21 mouse cellular contexts compared by ENCODE assay signal in the genomic region with DNA sequence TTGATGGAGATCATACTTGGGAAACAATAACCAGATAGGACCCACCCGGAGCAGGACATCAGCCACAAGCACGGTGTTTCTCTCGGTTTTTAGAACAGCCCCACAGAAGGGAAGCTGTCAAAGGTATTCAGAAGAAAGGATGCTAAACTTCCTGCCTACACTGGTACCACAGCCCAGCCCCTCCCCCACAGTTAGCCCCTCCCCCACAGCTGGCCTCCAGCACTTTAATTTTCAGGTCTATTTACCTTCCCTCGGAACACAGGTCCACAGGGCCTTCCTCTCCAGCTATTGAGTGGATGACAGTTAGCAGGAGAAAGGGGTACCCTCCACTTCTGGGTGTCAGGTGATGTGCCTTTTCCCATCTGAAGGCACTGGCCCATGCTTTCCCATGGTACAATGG. TPM values are rescaled to one million over a fixed set of nuclear protein-coding genes. Genes with fewer than 3 reads are reported as not detected.
"Had no signal": no experiment of that assay in that cellular context is flagged by ENCODE, and none has a peak within 500 bp of the region (broad histone marks: within the 10 kb centered on the region; RNA-seq: fewer than 3 reads in every experiment).

No protein-coding gene starts in this region.

- H3K4me3 ChIP-seq: limb, embryonic 12.5 days; limb, embryonic 15.5 days; midbrain, embryonic 12.5 days; midbrain, embryonic 15.5 days; neural tube, embryonic 12.5 days; neural tube, embryonic 15.5 days had no signal

- H3K36me3 ChIP-seq: limb, embryonic 12.5 days; limb, embryonic 15.5 days; midbrain, embryonic 12.5 days; midbrain, embryonic 15.5 days; neural tube, embryonic 12.5 days; neural tube, embryonic 15.5 days had no signal

- H3K27me3 ChIP-seq: limb, embryonic 15.5 days; midbrain, embryonic 12.5 days; midbrain, embryonic 15.5 days; neural tube, embryonic 12.5 days; neural tube, embryonic 15.5 days had no signal

- H3K4me1 ChIP-seq: limb, embryonic 15.5 days; midbrain, embryonic 12.5 days; midbrain, embryonic 15.5 days; neural tube, embryonic 12.5 days; neural tube, embryonic 15.5 days had no signal

- H3K27ac ChIP-seq: limb, embryonic 12.5 days; limb, embryonic 15.5 days; liver, embryonic 14.5 days; macrophage; midbrain, embryonic 12.5 days; midbrain, embryonic 15.5 days; neural tube, embryonic 12.5 days; neural tube, embryonic 15.5 days; stomach, postnatal 0 days had no signal

- DNase-seq: kidney, adult 18-20 months; kidney, adult 9 months; kidney, postnatal 25 days; left cerebral cortex, postnatal 4 days; liver, postnatal 0 days; lung, embryonic 14.5 days; lung, postnatal 10 days; right cerebral cortex, adult 18-20 months; right cerebral cortex, postnatal 14 days; right cerebral cortex, postnatal 4 days had no signal

RNA-seq across cellular contexts. Expression of a gene that starts 4.7 kb away (rescaled TPM):
- polyA plus RNA-seq: kidney, embryonic 16.5 days; limb, embryonic 12.5 days; limb, embryonic 15.5 days; liver, embryonic 11.5 days; lung, embryonic 14.5 days; macrophage; midbrain, embryonic 12.5 days; midbrain, embryonic 15.5 days; neural tube, embryonic 12.5 days; neural tube, embryonic 15.5 days had no signal
